In genomic region chr3:20986377-20986727, GRCm38 (mm10) we compare ENCODE assay signal across 7 mouse cellular contexts.
DNase-seq lines count a peak whose midpoint lies in the region; ATAC-seq lines count a peak whose summit lies in the region.

No protein-coding gene starts in this region.

- DNase-seq in cerebellum, adult 9-11 months = peak; percentile 38
- DNase-seq in left cerebral cortex, adult 18-20 months (ENCODE audit: low spot score in 2 of 2) = peak; percentile 8 to 23
- no peak for DNase-seq in ovary, postnatal 14 days (ENCODE audit: low spot score)
- no peak for DNase-seq in thymus, postnatal 25 days
- DNase-seq in heart, adult 11 months = no peak

- peak overlapping the region; percentile 6; the same call in 1 of the 2 replicates for H3K4me2 ChIP-seq in forebrain, embryonic 12.5 days
- H3K4me2 ChIP-seq in neural tube, embryonic 15.5 days = peak overlapping the region; percentile 0; the same call in 1 of the 2 replicates

- no peaks in the 10 kb centered on the region for H3K36me3 ChIP-seq in forebrain, embryonic 12.5 days (replicated peaks)
- no peaks in the 10 kb centered on the region for H3K36me3 ChIP-seq in neural tube, embryonic 15.5 days

- WGBS in forebrain, embryonic 12.5 days = 0% methylated on average over 1 of the region's 1 CpGs
- WGBS in neural tube, embryonic 15.5 days = 0% methylated on average over 1 of the region's 1 CpGs

- no peaks in the 10 kb centered on the region for H3K27me3 ChIP-seq in forebrain, embryonic 12.5 days
- no peaks in the 10 kb centered on the region for H3K27me3 ChIP-seq in neural tube, embryonic 15.5 days (replicated peaks)

- peaks cover 27% of the 10 kb centered on the region for H3K4me1 ChIP-seq in forebrain, embryonic 12.5 days
- H3K4me1 ChIP-seq in neural tube, embryonic 15.5 days = peaks cover 28% of the 10 kb centered on the region

- peak; percentile 90 for ATAC-seq in forebrain, embryonic 12.5 days (ENCODE audit: low FRiP score)
- peak; percentile 92 for ATAC-seq in neural tube, embryonic 15.5 days (ENCODE audit: low FRiP score)

- peak overlapping the region; percentile 77 for H3K27ac ChIP-seq in forebrain, embryonic 12.5 days
- H3K27ac ChIP-seq in neural tube, embryonic 15.5 days (replicated peaks) = peak overlapping the region; percentile 60

- H3K9ac ChIP-seq in forebrain, embryonic 12.5 days = no peak overlapping the region
- H3K9ac ChIP-seq in neural tube, embryonic 15.5 days (replicated peaks) = no peak overlapping the region

- H3K9me3 ChIP-seq in forebrain, embryonic 12.5 days = no peaks in the 10 kb centered on the region
- H3K9me3 ChIP-seq in neural tube, embryonic 15.5 days (replicated peaks) = 0 out of 2 replicates have a peak, but pooled peaks cover 6% of the 10 kb centered on the region

- no peak overlapping the region for H3K4me3 ChIP-seq in forebrain, embryonic 12.5 days (replicated peaks)
- H3K4me3 ChIP-seq in neural tube, embryonic 15.5 days (replicated peaks) = no peak overlapping the region

Comparison
In these comparisons a context has a peak if more than half of its experiments do, and no peak if none do; other contexts are left out.
1. DNase-seq: peak in cerebellum, adult 9-11 months (single experiment) and left cerebral cortex, adult 18-20 months (2 of 2); none in ovary, postnatal 14 days (single experiment), thymus, postnatal 25 days (single experiment) and heart, adult 11 months (single experiment).